In genomic region chr1:170802669-170803068, GRCm38 (mm10) we compare ENCODE assay signal across 11 mouse cellular contexts.
"Had no signal": no experiment of that assay in that cellular context is flagged by ENCODE, and none has a peak within 500 bp of the region (broad histone marks: within the 10 kb centered on the region; RNA-seq: fewer than 3 reads in every experiment).

No protein-coding gene starts in this region.

- H3K27me3 ChIP-seq: limb, embryonic 13.5 days; liver, embryonic 13.5 days; neural tube, embryonic 12.5 days had no signal

- H3K9ac ChIP-seq: limb, embryonic 13.5 days; liver, embryonic 13.5 days; neural tube, embryonic 12.5 days had no signal

- H3K27ac ChIP-seq: limb, embryonic 13.5 days; liver, embryonic 13.5 days; midbrain, embryonic 10.5 days; neural tube, embryonic 12.5 days; stomach, postnatal 0 days had no signal

- H3K4me3 ChIP-seq: limb, embryonic 13.5 days; liver, embryonic 13.5 days; midbrain, embryonic 10.5 days; neural tube, embryonic 12.5 days had no signal

- H3K36me3 ChIP-seq: neural tube, embryonic 12.5 days had no signal

- H3K4me1 ChIP-seq: neural tube, embryonic 12.5 days had no signal

- DNase-seq: kidney, postnatal 14 days; left cerebral cortex, postnatal 4 days; liver, embryonic 13.5 days; lung, adult 18-20 months; lung, postnatal 4 days; midbrain, embryonic 14.5 days; thymus, postnatal 4 days had no signal

- H3K9me3 ChIP-seq: limb, embryonic 13.5 days; liver, embryonic 13.5 days; midbrain, embryonic 10.5 days; neural tube, embryonic 12.5 days had no signal

- H3K4me2 ChIP-seq: limb, embryonic 13.5 days; liver, embryonic 13.5 days; neural tube, embryonic 12.5 days had no signal
